Mouse (Mus musculus): ENCODE data around the gene Arpp21. TPM values are rescaled to one million over a fixed set of nuclear protein-coding genes. Genes with fewer than 3 reads are reported as not detected.
A peak's percentile ranks its signal among the peaks of the same experiment; 100 is the strongest.

Arpp21 gene
- polyA plus RNA-seq, 1 experiment from 2014 or later, result 32.2 TPM

- no peak overlapping the region for H3K27ac ChIP-seq (ENCODE audit: low read length)
- H3K4me3 ChIP-seq (ENCODE audit: low read length), result peak overlapping the region; percentile 44
- no peaks in the 10 kb centered on the region for H3K27me3 ChIP-seq (ENCODE audit: control insufficient read depth, insufficient read depth, low read length)
- H3K4me1 ChIP-seq (ENCODE audit: control insufficient read depth, insufficient read depth, low read length), result peaks cover 3% of the 10 kb centered on the region; the same call in 1 of the 2 replicates
- no peak for ATAC-seq (replicated peaks; ENCODE audit: extremely low read depth, insufficient read depth, low FRiP score)
- WGBS, result 41% methylated on average over 15 of the region's 15 CpGs
- H3K4me2 ChIP-seq (ENCODE audit: low read depth, low read length), result peak overlapping the region; percentile 60
- H3K9me3 ChIP-seq (replicated peaks; ENCODE audit: control insufficient read depth, low read length), result no peaks in the 10 kb centered on the region
- no peak overlapping the region; the same call in 1 of the 2 replicates for H3K9ac ChIP-seq (ENCODE audit: low read length)
- H3K36me3 ChIP-seq (ENCODE audit: control insufficient read depth, insufficient read depth), result no peaks in the 10 kb centered on the region
Observed at GRCm38 (mm10) chr9:112117632-112118410, 117.9 kb downstream of the Arpp21 start.

GRCm38 (mm10) chr9:112111610-112112009, 124.1 kb downstream of the Arpp21 start:
- 84% methylated on average over 5 of the region's 5 CpGs for WGBS

GRCm38 (mm10) chr9:112102852-112103192, 132.9 kb downstream of the Arpp21 start:
- Histone ChIP-seq H3K36me3 (ENCODE audit: control insufficient read depth, insufficient read depth) (no peaks in the 10 kb centered on the region), H3K27me3 (ENCODE audit: control insufficient read depth, insufficient read depth, low read length) (no peaks in the 10 kb centered on the region), H3K9me3 (replicated peaks; ENCODE audit: control insufficient read depth, low read length) (no peaks in the 10 kb centered on the region), H3K4me1 (ENCODE audit: control insufficient read depth, insufficient read depth, low read length) (no peaks in the 10 kb centered on the region), H3K27ac (ENCODE audit: low read length) (no peak overlapping the region), H3K9ac (ENCODE audit: low read length) (no peak overlapping the region), H3K4me3 (ENCODE audit: low read length) (no peak overlapping the region), H3K4me2 (ENCODE audit: low read depth, low read length) (no peak overlapping the region)
- WGBS, result 87% methylated on average over 2 of the region's 2 CpGs
- no peak for ATAC-seq (replicated peaks; ENCODE audit: extremely low read depth, insufficient read depth, low FRiP score)

More at GRCm38 (mm10) chr9:112111610-112112009, 124.1 kb downstream of the Arpp21 start:
- ATAC-seq (replicated peaks; ENCODE audit: extremely low read depth, insufficient read depth, low FRiP score), result no peak
- Histone ChIP-seq H3K36me3 (ENCODE audit: control insufficient read depth, insufficient read depth) (no peaks in the 10 kb centered on the region), H3K27me3 (ENCODE audit: control insufficient read depth, insufficient read depth, low read length) (no peaks in the 10 kb centered on the region), H3K27ac (ENCODE audit: low read length) (no peak overlapping the region), H3K4me3 (ENCODE audit: low read length) (no peak overlapping the region), H3K4me1 (ENCODE audit: control insufficient read depth, insufficient read depth, low read length) (no peaks in the 10 kb centered on the region), H3K4me2 (ENCODE audit: low read depth, low read length) (no peak overlapping the region), H3K9ac (ENCODE audit: low read length) (no peak overlapping the region), H3K9me3 (replicated peaks; ENCODE audit: control insufficient read depth, low read length) (no peaks in the 10 kb centered on the region)

- Histone ChIP-seq H3K4me2 (ENCODE audit: low read depth, low read length) (no peak overlapping the region), H3K9ac (ENCODE audit: low read length) (no peak overlapping the region), H3K4me3 (ENCODE audit: low read length) (no peak overlapping the region), H3K9me3 (replicated peaks; ENCODE audit: control insufficient read depth, low read length) (0 out of 2 replicates have a peak, but pooled peaks cover 2% of the 10 kb centered on the region), H3K4me1 (ENCODE audit: control insufficient read depth, insufficient read depth, low read length) (no peaks in the 10 kb centered on the region), H3K27me3 (ENCODE audit: control insufficient read depth, insufficient read depth, low read length) (no peaks in the 10 kb centered on the region), H3K36me3 (ENCODE audit: control insufficient read depth, insufficient read depth) (no peaks in the 10 kb centered on the region), H3K27ac (ENCODE audit: low read length) (no peak overlapping the region)
- 47% methylated on average over 6 of the region's 6 CpGs for WGBS
- ATAC-seq (replicated peaks; ENCODE audit: extremely low read depth, insufficient read depth, low FRiP score), result no peak
Observed at GRCm38 (mm10) chr9:112102155-112102851, 133.4 kb downstream of the Arpp21 start.

- Histone ChIP-seq H3K36me3 (ENCODE audit: control insufficient read depth, insufficient read depth) (no peaks in the 10 kb centered on the region), H3K4me3 (ENCODE audit: low read length) (no peak overlapping the region), H3K4me1 (ENCODE audit: control insufficient read depth, insufficient read depth, low read length) (no peaks in the 10 kb centered on the region), H3K9ac (ENCODE audit: low read length) (no peak overlapping the region), H3K27me3 (ENCODE audit: control insufficient read depth, insufficient read depth, low read length) (no peaks in the 10 kb centered on the region), H3K9me3 (replicated peaks; ENCODE audit: control insufficient read depth, low read length) (0 out of 2 replicates have a peak, but pooled peaks cover 2% of the 10 kb centered on the region), H3K4me2 (ENCODE audit: low read depth, low read length) (no peak overlapping the region), H3K27ac (ENCODE audit: low read length) (no peak overlapping the region)
- ATAC-seq (replicated peaks; ENCODE audit: extremely low read depth, insufficient read depth, low FRiP score), result no peak
- 80% methylated on average over 3 of the region's 3 CpGs for WGBS
Observed at GRCm38 (mm10) chr9:112100841-112101595, 134.7 kb downstream of the Arpp21 start.

- no peak overlapping the region for H3K27ac ChIP-seq (ENCODE audit: low read length)
- no peaks in the 10 kb centered on the region; the same call in 1 of the 2 replicates for H3K4me1 ChIP-seq (ENCODE audit: control insufficient read depth, insufficient read depth, low read length)
- H3K9me3 ChIP-seq (replicated peaks; ENCODE audit: control insufficient read depth, low read length), result 0 out of 2 replicates have a peak, but pooled peaks cover 2% of the 10 kb centered on the region
- ATAC-seq (replicated peaks; ENCODE audit: extremely low read depth, insufficient read depth, low FRiP score), result no peak
- WGBS, result 63% methylated on average over 6 of the region's 6 CpGs
- no peak overlapping the region for H3K4me2 ChIP-seq (ENCODE audit: low read depth, low read length)
- H3K4me3 ChIP-seq (ENCODE audit: low read length), result no peak overlapping the region
- no peak overlapping the region for H3K9ac ChIP-seq (ENCODE audit: low read length)
- H3K36me3 ChIP-seq (ENCODE audit: control insufficient read depth, insufficient read depth), result no peaks in the 10 kb centered on the region
- no peaks in the 10 kb centered on the region for H3K27me3 ChIP-seq (ENCODE audit: control insufficient read depth, insufficient read depth, low read length)
Observed at GRCm38 (mm10) chr9:112098267-112098666, 137.5 kb downstream of the Arpp21 start.

GRCm38 (mm10) chr9:112095708-112096107, 140.0 kb downstream of the Arpp21 start:
- WGBS, result 73% methylated on average over 5 of the region's 5 CpGs
- no peak for ATAC-seq (replicated peaks; ENCODE audit: extremely low read depth, insufficient read depth, low FRiP score)
- Histone ChIP-seq H3K9me3 (replicated peaks; ENCODE audit: control insufficient read depth, low read length) (peaks cover 2% of the 10 kb centered on the region; the same call in 1 of the 2 replicates), H3K4me2 (ENCODE audit: low read depth, low read length) (no peak overlapping the region), H3K36me3 (ENCODE audit: control insufficient read depth, insufficient read depth) (no peaks in the 10 kb centered on the region), H3K4me3 (ENCODE audit: low read length) (no peak overlapping the region), H3K4me1 (ENCODE audit: control insufficient read depth, insufficient read depth, low read length) (no peaks in the 10 kb centered on the region; the same call in 1 of the 2 replicates), H3K27me3 (ENCODE audit: control insufficient read depth, insufficient read depth, low read length) (no peaks in the 10 kb centered on the region), H3K27ac (ENCODE audit: low read length) (no peak overlapping the region), H3K9ac (ENCODE audit: low read length) (no peak overlapping the region)

GRCm38 (mm10) chr9:112095198-112095597, 140.5 kb downstream of the Arpp21 start:
- WGBS, result 50% methylated on average over 2 of the region's 2 CpGs
- ATAC-seq (replicated peaks; ENCODE audit: extremely low read depth, insufficient read depth, low FRiP score), result no peak
- H3K36me3 ChIP-seq (ENCODE audit: control insufficient read depth, insufficient read depth), result no peaks in the 10 kb centered on the region
- H3K4me2 ChIP-seq (ENCODE audit: low read depth, low read length), result no peak overlapping the region
- H3K9me3 ChIP-seq (replicated peaks; ENCODE audit: control insufficient read depth, low read length), result peaks cover 2% of the 10 kb centered on the region; the same call in 1 of the 2 replicates
- no peaks in the 10 kb centered on the region for H3K27me3 ChIP-seq (ENCODE audit: control insufficient read depth, insufficient read depth, low read length)
- H3K27ac ChIP-seq (ENCODE audit: low read length), result no peak overlapping the region
- H3K4me1 ChIP-seq (ENCODE audit: control insufficient read depth, insufficient read depth, low read length), result no peaks in the 10 kb centered on the region; the same call in 1 of the 2 replicates
- no peak overlapping the region for H3K9ac ChIP-seq (ENCODE audit: low read length)
- no peak overlapping the region for H3K4me3 ChIP-seq (ENCODE audit: low read length)

Data from heart, embryonic 16.5 days (tissue).